Mouse (Mus musculus) forebrain, postnatal 0 days (tissue): ENCODE results near the gene Shank2. TPM values are rescaled to one million over a fixed set of nuclear protein-coding genes. Genes with fewer than 3 reads are reported as not detected.

Experiments
- ATAC-seq: fragments of 200-750 bp; cut with Nextera tagmentation; 2 replicates; pipeline ENCODE4 v1.8.0; 2017; ENCODE audit warnings: mild to moderate bottlenecking, moderate library complexity
- DNase-seq: peaks from one replicate; pipeline ENCODE4 v3.0.0-alpha.2; 2015
- H3K27ac ChIP-seq: fragments of 300-500 bp; sonication (generic); 2 replicates; pipeline ENCODE4 v1.5.1; 2014; ENCODE audit warnings: low read depth, mild to moderate bottlenecking, antibody characterized with exemption, low read length, moderate library complexity, mixed read lengths
- H3K27me3 ChIP-seq: fragments of 300-500 bp; sonication (generic); 2 replicates; pipeline ENCODE4 v1.6.1; 2014; ENCODE audit warnings: mild to moderate bottlenecking, low read length, mixed read lengths; ENCODE audit not compliant: insufficient read depth
- H3K36me3 ChIP-seq: fragments of 300-500 bp; sonication (generic); 2 replicates; pipeline ENCODE4 v1.6.1; 2014; ENCODE audit warnings: mild to moderate bottlenecking, moderate library complexity; ENCODE audit not compliant: insufficient read depth
- H3K4me1 ChIP-seq: fragments of 300-500 bp; sonication (generic); 2 replicates; pipeline ENCODE4 v1.6.1; 2014; ENCODE audit warnings: antibody characterized with exemption; ENCODE audit not compliant: insufficient read depth
- H3K4me2 ChIP-seq: fragments of 300-500 bp; sonication (generic); 2 replicates; pipeline ENCODE4 v1.6.1; 2014; ENCODE audit warnings: low read depth, mild to moderate bottlenecking, moderate library complexity
- H3K4me3 ChIP-seq: fragments of 300-500 bp; sonication (generic); 2 replicates; pipeline ENCODE4 v1.5.1; 2014; ENCODE audit warnings: low read depth, low read length, mixed read lengths
- H3K9ac ChIP-seq: fragments of 300-500 bp; sonication (generic); 2 replicates; pipeline ENCODE4 v1.6.1; 2014; ENCODE audit warnings: mild to moderate bottlenecking
- H3K9me3 ChIP-seq: fragments of 300-500 bp; sonication (generic); 2 replicates; pipeline ENCODE4 v1.6.1; 2016; ENCODE audit warnings: low read length
- CTCF ChIP-seq: sonication (generic); IDR thresholded peaks from 2 replicates; pipeline ENCODE4 v1.5.1; 2016; ENCODE audit warnings: antibody characterized with exemption, control low read depth, low read depth
- WGBS: fragments of 180-500 bp; shearing (Covaris S2); extraction: QIAGEN DNeasy Blood & Tissue Kit; methylation state at CpG from one replicate; pipeline ENCODE4 v1.1.7; 2014; 5-methylcytosine and 5-hydroxymethylcytosine counted together
- polyA plus RNA-seq: library from polyadenylated mRNA; unstranded; fragments of >200 nt; fragmentation: Nextera tagmentation; extraction: Ambion mirVana; gene quantifications from 2 replicates; pipeline ENCODE4 v1.2.1, GENCODE M21; 2015
- total RNA-seq: library from RNA; depleted of rRNA; stranded (reverse); fragments of >200 nt; gene quantifications from 2 replicates; pipeline ENCODE4 v1.2.3, GENCODE M21; 2014

The Shank2 gene
- total and polyA plus RNA-seq, 2 experiments from 2014 or later = 8.8 to 29.0 TPM

DNA sequence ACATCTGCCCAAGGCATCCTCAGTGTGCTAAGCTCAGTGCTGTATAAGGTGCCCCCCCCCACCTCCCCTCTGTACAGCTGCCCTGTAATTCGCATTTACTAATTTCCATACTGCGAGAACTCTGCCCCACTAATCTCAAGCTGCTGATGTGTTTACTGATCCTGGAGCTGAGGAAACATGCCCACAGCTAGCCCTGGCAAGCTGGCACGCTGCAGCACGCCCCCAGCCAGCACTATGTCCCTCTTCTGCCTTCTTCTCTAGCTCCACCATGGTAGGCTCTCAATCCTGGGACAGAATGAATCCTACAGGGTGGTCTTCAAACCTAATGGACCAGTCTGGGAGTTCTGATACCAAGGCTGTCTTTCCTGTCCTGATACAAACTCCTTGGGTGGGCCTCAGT lies 267.1 kb downstream of the Shank2 start:
- Histone ChIP-seq H3K27ac (no peak overlapping the region), H3K9ac (no peak overlapping the region), H3K4me1 (no peaks in the 10 kb centered on the region), H3K9me3 (no peaks in the 10 kb centered on the region), H3K36me3 (peaks cover 3% of the 10 kb centered on the region; the same call in 1 of the 2 replicates), H3K4me3 (no peak overlapping the region), H3K27me3 (no peaks in the 10 kb centered on the region), H3K4me2 (no peak overlapping the region)
- TF ChIP-seq CTCF = no peak
- DNase-seq (no peak), ATAC-seq (no peak)
- 71% methylated on average over 4 of the region's 4 CpGs for WGBS

DNA sequence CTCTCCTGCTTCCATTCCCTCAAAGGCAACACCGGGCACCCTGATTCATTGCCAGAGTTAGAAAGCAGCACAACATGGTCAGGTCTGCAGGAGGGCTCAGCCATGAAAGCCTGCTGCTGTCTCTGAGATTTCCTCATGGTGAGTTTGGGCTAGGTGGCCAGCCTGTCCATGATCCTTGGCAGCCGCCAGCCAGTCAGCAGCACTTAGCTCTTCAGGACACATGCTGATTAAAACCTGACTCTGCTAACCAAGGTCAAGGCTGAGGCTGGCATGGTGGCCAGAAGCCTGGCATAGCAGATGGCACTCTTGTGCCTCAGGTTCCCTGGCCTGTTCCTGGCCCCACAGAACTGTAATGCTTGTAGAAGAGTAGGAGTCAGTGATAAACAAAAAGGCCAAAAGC lies 269.3 kb downstream of the Shank2 start:
- Histone ChIP-seq H3K4me3 (no peak overlapping the region), H3K27me3 (no peaks in the 10 kb centered on the region), H3K9me3 (no peaks in the 10 kb centered on the region), H3K4me1 (no peaks in the 10 kb centered on the region), H3K4me2 (no peak overlapping the region), H3K9ac (no peak overlapping the region), H3K27ac (no peak overlapping the region), H3K36me3 (no peaks in the 10 kb centered on the region)
- ATAC-seq = no peak
- whole genome bisulfite sequencing = 91% methylated on average over 2 of the region's 2 CpGs
- no peak for DNase-seq
- no peak for TF ChIP-seq CTCF

DNA sequence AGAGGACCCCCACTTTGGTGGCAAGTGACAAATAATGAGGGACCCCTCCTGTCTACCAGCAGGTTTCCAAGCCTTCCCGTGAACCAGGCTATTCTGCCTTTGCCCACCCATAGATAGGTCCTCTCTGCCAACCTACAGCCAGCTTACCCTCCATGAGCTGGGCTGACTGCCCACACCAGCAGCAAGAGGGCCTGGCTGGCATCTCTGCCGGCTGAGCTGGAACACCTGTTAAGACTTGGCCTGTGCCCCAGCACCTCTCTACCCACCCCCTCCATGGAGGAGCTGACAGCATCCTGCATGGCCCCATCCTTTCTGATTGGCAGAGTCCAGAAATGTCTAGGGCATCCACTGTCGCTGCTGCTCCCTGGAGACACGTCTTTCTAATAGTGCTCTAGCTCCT lies 277.0 kb downstream of the Shank2 start:
- no peak overlapping the region for H3K27ac ChIP-seq
- WGBS = 65% methylated on average over 4 of the region's 4 CpGs
- no peaks in the 10 kb centered on the region for H3K27me3 ChIP-seq
- peaks cover 6% of the 10 kb centered on the region; the same call in 1 of the 2 replicates for H3K4me1 ChIP-seq
- no peaks in the 10 kb centered on the region for H3K36me3 ChIP-seq
- H3K4me2 ChIP-seq = no peak overlapping the region
- no peak overlapping the region for H3K9ac ChIP-seq
- TF ChIP-seq CTCF = no peak
- no peaks in the 10 kb centered on the region for H3K9me3 ChIP-seq
- DNase-seq = no peak
- H3K4me3 ChIP-seq = no peak overlapping the region
- ATAC-seq = peak; percentile 26; the same call in 1 of the 2 replicates

DNA sequence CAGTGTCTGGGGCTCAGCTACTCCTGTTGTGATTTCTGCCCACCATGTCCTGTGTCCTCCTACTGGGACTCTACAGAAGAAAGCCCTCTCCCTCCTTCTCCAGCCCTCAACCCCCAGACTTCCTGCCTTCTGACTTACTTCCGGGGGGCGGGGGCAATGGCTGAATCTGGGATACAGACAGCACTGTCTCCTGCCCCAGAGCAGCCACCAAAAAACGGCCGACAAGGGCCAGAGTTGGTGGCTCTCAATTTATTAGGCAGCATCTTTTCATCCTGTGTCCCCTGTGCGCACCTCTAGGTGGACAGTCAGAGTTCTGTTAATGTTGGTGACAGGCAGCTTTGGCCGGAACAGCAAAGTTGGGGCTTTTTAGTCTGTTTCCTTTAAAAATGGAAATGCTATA lies 282.0 kb downstream of the Shank2 start:
- Histone ChIP-seq H3K4me1 (peaks cover 18% of the 10 kb centered on the region), H3K27ac (peak overlapping the region; percentile 91), H3K4me3 (peak overlapping the region; percentile 55), H3K9ac (peak overlapping the region; percentile 77), H3K9me3 (no peaks in the 10 kb centered on the region), H3K4me2 (peak overlapping the region; percentile 93), H3K36me3 (no peaks in the 10 kb centered on the region), H3K27me3 (no peaks in the 10 kb centered on the region)
- ATAC-seq = peak; percentile 62
- peak; percentile 52 for DNase-seq
- WGBS = 10% methylated on average over 6 of the region's 6 CpGs
- no peak for TF ChIP-seq CTCF

DNA sequence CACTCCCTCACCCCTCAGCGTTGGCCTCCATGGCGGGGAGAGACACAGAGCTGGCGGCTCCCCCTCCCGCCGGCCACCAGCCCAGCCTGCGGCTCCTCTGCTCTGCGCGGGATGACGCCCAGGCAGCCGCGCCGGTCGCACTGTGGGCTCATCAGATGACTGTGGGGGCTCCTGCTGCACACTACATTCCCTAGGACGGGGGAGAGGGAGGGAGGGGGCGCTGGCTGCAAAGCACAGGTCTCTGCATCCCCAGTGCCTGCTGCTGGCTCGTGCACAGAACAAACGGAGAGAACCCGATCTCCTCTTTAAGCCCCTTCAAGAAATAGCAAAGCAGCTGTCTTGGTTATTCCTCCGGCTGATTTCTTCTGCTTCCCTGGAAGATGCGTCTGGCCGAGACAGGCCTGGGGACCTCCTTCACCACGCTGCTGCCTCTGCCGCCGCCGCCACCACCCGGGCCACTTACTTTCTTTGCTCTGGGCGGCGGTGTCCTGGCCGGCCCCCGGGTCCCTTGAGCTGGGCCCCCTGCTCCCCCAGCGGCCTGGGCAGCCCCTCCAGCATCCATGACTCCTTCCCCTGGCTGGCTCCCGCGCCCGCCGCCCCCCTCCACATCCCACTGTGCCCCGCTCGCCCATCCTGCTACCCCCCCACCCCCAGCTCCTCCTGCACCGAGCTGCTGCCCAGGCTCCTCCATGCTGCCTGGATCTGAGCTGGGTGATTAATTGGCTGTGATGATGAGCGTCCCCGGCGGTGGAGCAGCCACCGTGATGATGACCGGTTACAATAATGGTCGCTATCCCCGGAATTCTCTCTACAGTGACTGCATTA lies 282.7 kb downstream of the Shank2 start:
- Histone ChIP-seq H3K4me3 (peak overlapping the region; percentile 55), H3K9me3 (no peaks in the 10 kb centered on the region), H3K36me3 (no peaks in the 10 kb centered on the region), H3K27ac (peak overlapping the region; percentile 91), H3K4me2 (peak overlapping the region; percentile 93), H3K4me1 (peaks cover 18% of the 10 kb centered on the region), H3K9ac (peak overlapping the region; percentile 77), H3K27me3 (no peaks in the 10 kb centered on the region)
- peak; percentile 33; the same call in 1 of the 2 replicates for TF ChIP-seq CTCF
- DNase-seq (peak; percentile 76), ATAC-seq (peak; percentile 94)
- WGBS = 2% methylated on average over 45 of the region's 45 CpGs

DNA sequence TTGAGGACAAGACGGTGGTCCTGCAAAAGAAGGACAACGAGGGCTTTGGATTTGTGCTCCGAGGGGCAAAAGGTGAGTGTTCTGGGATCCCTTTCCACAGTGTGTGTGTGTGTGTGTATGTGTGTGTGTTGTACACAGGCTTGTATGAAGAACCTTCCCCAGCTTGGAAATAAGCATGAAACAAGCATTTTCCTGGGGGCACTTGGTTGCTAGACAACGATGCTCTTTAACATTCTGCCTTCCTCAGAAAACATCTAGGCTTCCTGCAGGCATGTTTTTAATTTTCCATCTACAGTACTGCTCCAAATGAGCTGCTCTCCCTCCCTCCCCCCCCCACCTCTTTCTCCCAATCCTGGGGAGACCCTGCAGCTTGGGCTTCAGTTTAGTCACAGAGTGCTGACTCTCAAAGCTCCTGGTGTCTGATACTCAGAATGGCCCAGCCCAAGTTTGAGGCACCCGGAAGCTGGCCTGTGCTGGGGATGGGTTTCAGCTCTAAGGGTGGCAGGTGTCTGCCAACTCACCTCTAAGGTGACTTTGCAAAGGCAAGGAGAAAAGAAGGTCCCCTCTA lies 283.4 kb downstream of the Shank2 start:
- H3K27me3 ChIP-seq = no peaks in the 10 kb centered on the region
- DNase-seq = peak; percentile 57
- H3K4me3 ChIP-seq = peak overlapping the region; percentile 55
- TF ChIP-seq CTCF = no peak
- peak; percentile 10 for ATAC-seq
- no peaks in the 10 kb centered on the region for H3K9me3 ChIP-seq
- 10% methylated on average over 5 of the region's 5 CpGs for WGBS
- H3K4me1 ChIP-seq = peaks cover 18% of the 10 kb centered on the region
- H3K4me2 ChIP-seq = peak overlapping the region; percentile 93
- H3K36me3 ChIP-seq = no peaks in the 10 kb centered on the region
- H3K9ac ChIP-seq = peak overlapping the region; percentile 77
- peak overlapping the region; percentile 91 for H3K27ac ChIP-seq

DNA sequence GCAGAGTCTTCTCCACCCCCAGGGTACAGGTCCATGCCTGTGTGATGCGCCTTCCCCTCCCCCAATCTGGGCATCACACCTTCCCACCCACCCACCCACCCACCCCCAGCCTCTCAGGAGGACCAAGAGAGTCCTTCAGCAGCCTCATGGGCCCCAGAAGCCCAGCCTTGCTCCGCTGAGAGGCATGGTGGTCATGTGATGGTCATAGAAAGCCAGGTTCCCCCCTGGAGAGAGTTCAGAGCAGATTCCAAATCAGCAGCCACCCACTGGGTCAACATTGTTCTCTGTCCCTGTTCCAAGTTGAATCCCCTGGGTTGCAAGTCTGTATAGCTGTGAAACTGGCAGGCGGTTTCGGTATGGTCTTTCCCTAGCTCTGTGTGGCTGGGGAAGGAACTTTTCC lies 284.2 kb downstream of the Shank2 start:
- H3K36me3 ChIP-seq = no peaks in the 10 kb centered on the region
- no peak for TF ChIP-seq CTCF
- H3K4me3 ChIP-seq = peak overlapping the region; percentile 55; the same call in 1 of the 2 replicates
- H3K27me3 ChIP-seq = no peaks in the 10 kb centered on the region
- no peaks in the 10 kb centered on the region for H3K9me3 ChIP-seq
- 66% methylated on average over 4 of the region's 4 CpGs for WGBS
- no peak for ATAC-seq
- DNase-seq = no peak
- no peak overlapping the region for H3K9ac ChIP-seq
- no peak overlapping the region for H3K27ac ChIP-seq
- peak overlapping the region; percentile 93 for H3K4me2 ChIP-seq
- H3K4me1 ChIP-seq = peaks cover 18% of the 10 kb centered on the region
